Mouse (Mus musculus): ENCODE measurements at regions not wholly inside any gene's neighbourhood (a gene's known extent, or its start where the extent isn't known, plus 50 kb on each side); places are given as distances from the start of the nearest gene placed in this dataset.

GRCm38 (mm10) chr13:101879561-101880081 is 111.6 kb upstream of the Pik3r1 start:
- peak; percentile 93 for DNase-seq (ENCODE audit: low read depth, low spot score)

- DNase-seq (ENCODE audit: low read depth, low spot score), result no peak
Measured at GRCm38 (mm10) chr13:101883177-101883576, 115.2 kb upstream of the Pik3r1 start.

- DNase-seq (ENCODE audit: low read depth, low spot score), result no peak
Measured at GRCm38 (mm10) chr13:101884752-101885151, 116.7 kb upstream of the Pik3r1 start.

GRCm38 (mm10) chr13:101891473-101891872 is 123.5 kb upstream of the Pik3r1 start:
- DNase-seq (ENCODE audit: low read depth, low spot score), result no peak

- no peak for DNase-seq (ENCODE audit: low read depth, low spot score)
Measured at GRCm38 (mm10) chr13:101893035-101893600, 125.1 kb upstream of the Pik3r1 start.

GRCm38 (mm10) chr13:101895161-101895560 is 127.1 kb upstream of the Pik3r1 start:
- no peak for DNase-seq (ENCODE audit: low read depth, low spot score)

- DNase-seq (ENCODE audit: low read depth, low spot score), result no peak
Measured at GRCm38 (mm10) chr13:101895686-101896085, 127.7 kb upstream of the Pik3r1 start.

GRCm38 (mm10) chr13:101896946-101897345 is 128.9 kb upstream of the Pik3r1 start:
- DNase-seq (ENCODE audit: low read depth, low spot score), result no peak

- DNase-seq (ENCODE audit: low read depth, low spot score), result no peak
Measured at GRCm38 (mm10) chr13:101902213-101902612, 134.2 kb upstream of the Pik3r1 start.

- DNase-seq (ENCODE audit: low read depth, low spot score), result no peak
Measured at GRCm38 (mm10) chr13:101905909-101906676, 138.1 kb upstream of the Pik3r1 start.

- peak; percentile 78 for DNase-seq (ENCODE audit: low read depth, low spot score)
Measured at GRCm38 (mm10) chr13:101909026-101909425, 141.0 kb upstream of the Pik3r1 start.

GRCm38 (mm10) chr13:101910687-101911086 is 142.7 kb upstream of the Pik3r1 start:
- DNase-seq (ENCODE audit: low read depth, low spot score), result no peak

GRCm38 (mm10) chr13:101914132-101914531 is 146.1 kb upstream of the Pik3r1 start:
- DNase-seq (ENCODE audit: low read depth, low spot score), result no peak

GRCm38 (mm10) chr13:101914691-101915541 is 146.9 kb upstream of the Pik3r1 start:
- no peak for DNase-seq (ENCODE audit: low read depth, low spot score)

- DNase-seq (ENCODE audit: low read depth, low spot score), result no peak
Measured at GRCm38 (mm10) chr13:101915542-101915941, 147.5 kb upstream of the Pik3r1 start.

- no peak for DNase-seq (ENCODE audit: low read depth, low spot score)
Measured at GRCm38 (mm10) chr13:101915948-101916594, 148.1 kb upstream of the Pik3r1 start.

- no peak for DNase-seq (ENCODE audit: low read depth, low spot score)
Measured at GRCm38 (mm10) chr13:101916876-101917275, 148.9 kb upstream of the Pik3r1 start.

- DNase-seq (ENCODE audit: low read depth, low spot score), result no peak
Measured at GRCm38 (mm10) chr13:101918185-101918584, 150.2 kb upstream of the Pik3r1 start.

- peak; percentile 44 for DNase-seq (ENCODE audit: low read depth, low spot score)
Measured at GRCm38 (mm10) chr13:101919266-101919665, 151.2 kb upstream of the Pik3r1 start.

GRCm38 (mm10) chr13:101920384-101920783 is 152.4 kb upstream of the Pik3r1 start:
- DNase-seq (ENCODE audit: low read depth, low spot score), result no peak

- DNase-seq (ENCODE audit: low read depth, low spot score), result no peak
Measured at GRCm38 (mm10) chr13:101924637-101925036, 156.6 kb upstream of the Pik3r1 start.

GRCm38 (mm10) chr13:101931264-101931663 is 163.2 kb upstream of the Pik3r1 start:
- no peak for DNase-seq (ENCODE audit: low read depth, low spot score)
